Comparison of ENCODE assay signal across 25 mouse cellular contexts in the genomic region with DNA sequence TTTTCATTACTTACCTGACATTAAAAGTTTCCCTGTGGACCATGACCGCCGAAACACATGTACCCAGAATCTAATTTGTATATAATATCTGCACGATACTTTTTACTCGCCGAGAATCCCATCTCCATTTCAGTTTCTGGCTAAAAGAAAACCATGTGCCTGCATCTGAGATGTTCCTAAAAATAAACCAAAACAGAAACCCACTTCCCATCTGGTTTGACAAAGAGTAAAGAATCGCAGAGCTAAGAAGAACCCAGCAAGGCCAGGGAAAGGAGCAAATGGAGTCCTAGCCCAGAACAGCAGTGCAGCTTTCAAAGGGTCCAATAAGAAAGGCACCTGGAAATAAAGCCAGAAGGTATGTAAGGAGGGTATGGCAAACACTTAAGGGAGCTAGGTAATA. TPM values are rescaled to one million over a fixed set of nuclear protein-coding genes. Genes with fewer than 3 reads are reported as not detected.
DNase-seq lines count a peak whose midpoint lies in the region; ATAC-seq and TF ChIP-seq lines count a peak whose summit lies in the region.
"Had no signal": no experiment of that assay in that cellular context is flagged by ENCODE, and none has a peak within 500 bp of the region (broad histone marks: within the 10 kb centered on the region; RNA-seq: fewer than 3 reads in every experiment).

No protein-coding gene starts in this region.

- WGBS in lung, embryonic 14.5 days, result 85% methylated on average over 6 of the region's 6 CpGs
- WGBS in embryonic facial prominence, embryonic 15.5 days, result 54% methylated on average over 6 of the region's 6 CpGs
- WGBS in stomach, embryonic 16.5 days, result 78% methylated on average over 6 of the region's 6 CpGs

- no peaks in the 10 kb centered on the region for H3K9me3 ChIP-seq in lung, embryonic 14.5 days (ENCODE audit: low read depth, low read length)
- H3K9me3 ChIP-seq in embryonic facial prominence, embryonic 15.5 days (replicated peaks), result no peaks in the 10 kb centered on the region
- no peaks in the 10 kb centered on the region for H3K9me3 ChIP-seq in stomach, embryonic 16.5 days (replicated peaks; ENCODE audit: control insufficient read depth, low read length)
- H3K9me3 ChIP-seq: G1E; hindbrain, embryonic 12.5 days had no signal

- H3K4me2 ChIP-seq in lung, embryonic 14.5 days, result no peak overlapping the region
- H3K4me2 ChIP-seq in embryonic facial prominence, embryonic 15.5 days (replicated peaks), result no peak overlapping the region
- no peak overlapping the region for H3K4me2 ChIP-seq in stomach, embryonic 16.5 days (ENCODE audit: low read depth, low read length)
- H3K4me2 ChIP-seq: heart, embryonic 11.5 days; hindbrain, embryonic 12.5 days; midbrain, embryonic 11.5 days had no signal

- peaks cover 6% of the 10 kb centered on the region; the same call in 1 of the 2 replicates for H3K4me1 ChIP-seq in lung, embryonic 14.5 days (ENCODE audit: insufficient read depth)
- H3K4me1 ChIP-seq in embryonic facial prominence, embryonic 15.5 days, result peaks cover 50% of the 10 kb centered on the region
- H3K4me1 ChIP-seq in stomach, embryonic 16.5 days (ENCODE audit: control insufficient read depth, insufficient read depth, low read length), result peaks cover 41% of the 10 kb centered on the region

- H3K27ac ChIP-seq in lung, embryonic 14.5 days (ENCODE audit: low read depth), result peak overlapping the region; percentile 60
- H3K27ac ChIP-seq in embryonic facial prominence, embryonic 15.5 days (replicated peaks), result peak overlapping the region; percentile 44; the same call in 1 of the 2 replicates
- peak overlapping the region; percentile 48 for H3K27ac ChIP-seq in stomach, embryonic 16.5 days (ENCODE audit: low read length)
- H3K27ac ChIP-seq: hindbrain, embryonic 12.5 days; liver, embryonic 14.5 days had no signal

- no peak overlapping the region for H3K9ac ChIP-seq in lung, embryonic 14.5 days
- H3K9ac ChIP-seq in embryonic facial prominence, embryonic 15.5 days, result no peak overlapping the region
- H3K9ac ChIP-seq in stomach, embryonic 16.5 days (ENCODE audit: low read length), result no peak overlapping the region
- H3K9ac ChIP-seq: hindbrain, embryonic 12.5 days; liver, embryonic 14.5 days had no signal

- no peak for TF ChIP-seq CTCF in lung, embryonic 14.5 days (IDR thresholded peaks at IDR 0.05; ENCODE audit: low read depth)

- no peak overlapping the region for H3K4me3 ChIP-seq in lung, embryonic 14.5 days (ENCODE audit: low read depth, low read length)
- no peak overlapping the region for H3K4me3 ChIP-seq in embryonic facial prominence, embryonic 15.5 days (replicated peaks)
- H3K4me3 ChIP-seq in stomach, embryonic 16.5 days (replicated peaks; ENCODE audit: low read length), result no peak overlapping the region
- H3K4me3 ChIP-seq: hindbrain, embryonic 12.5 days had no signal

- peak; percentile 53 for ATAC-seq in frontal cortex, adult (ENCODE audit: low TSS enrichment)
- ATAC-seq in lung, embryonic 14.5 days (ENCODE audit: insufficient read depth), result no peak
- ATAC-seq in embryonic facial prominence, embryonic 15.5 days (ENCODE audit: insufficient number of reproducible peaks, low FRiP score, low TSS enrichment, low read depth), result no peak
- ATAC-seq in stomach, embryonic 16.5 days (ENCODE audit: insufficient read depth, low FRiP score), result no peak
- ATAC-seq: forebrain, embryonic 14.5 days; midbrain, embryonic 16.5 days had no signal

- peaks cover 66% of the 10 kb centered on the region for H3K36me3 ChIP-seq in lung, embryonic 14.5 days (ENCODE audit: insufficient read depth)
- H3K36me3 ChIP-seq in embryonic facial prominence, embryonic 15.5 days, result peaks cover 21% of the 10 kb centered on the region
- H3K36me3 ChIP-seq in stomach, embryonic 16.5 days (ENCODE audit: control insufficient read depth, insufficient read depth, low read length), result peaks cover 6% of the 10 kb centered on the region; the same call in 1 of the 2 replicates
- H3K36me3 ChIP-seq: G1E had no signal

- H3K27me3 ChIP-seq in lung, embryonic 14.5 days (ENCODE audit: insufficient read depth, low read length), result no peaks in the 10 kb centered on the region
- H3K27me3 ChIP-seq in embryonic facial prominence, embryonic 15.5 days, result no peaks in the 10 kb centered on the region
- no peaks in the 10 kb centered on the region for H3K27me3 ChIP-seq in stomach, embryonic 16.5 days (ENCODE audit: control insufficient read depth, insufficient read depth, low read length)
- H3K27me3 ChIP-seq: hindbrain, embryonic 12.5 days had no signal

- DNase-seq in frontal cortex, postnatal 10 days (ENCODE audit: low spot score in 2 of 2), result no peak
- DNase-seq in lung, embryonic 14.5 days, result no peak
- DNase-seq in lung, postnatal 36 days, result no peak
- DNase-seq in thymus, postnatal 14 days, result no peak
- no peak for DNase-seq in testis, postnatal 14 days (ENCODE audit: low spot score)
- DNase-seq: adrenal gland, postnatal 10 days; cerebellum, adult 11-12 months; cerebellum, adult 9-11 months; heart, postnatal 36 days; kidney, adult 2 months; kidney, postnatal 4 days; liver; lung, postnatal 14 days; right cerebral cortex, postnatal 25 days; spleen, adult 18-20 months had no signal

RNA-seq across cellular contexts. Expression of a gene that starts 30.2 kb away (rescaled TPM):
- polyA plus RNA-seq in lung, embryonic 14.5 days (2014; fragmentation: Nextera tagmentation; extraction: Ambion mirVana), result 52.1 and 52.2 TPM in 2 replicates
- 56.0 and 61.4 TPM in 2 replicates for polyA plus RNA-seq in embryonic facial prominence, embryonic 15.5 days (2015; fragmentation: Nextera tagmentation; extraction: Ambion mirVana)
- polyA plus RNA-seq in stomach, embryonic 16.5 days (2015; fragmentation: Nextera tagmentation; extraction: Ambion mirVana), result 33.0 and 37.4 TPM in 2 replicates
